Mouse (Mus musculus) inflammation-experienced regulatory T-cells, adult 6 months (primary cell): ENCODE measurements at regions not wholly inside any gene's neighbourhood (a gene's known extent, or its start where the extent isn't known, plus 50 kb on each side); places are given as distances from the start of the nearest gene placed in this dataset.

Experiments used
- ATAC-seq: one replicate; pipeline ENCODE4 v1.8.0; 2017

GRCm38 (mm10) chr16:93189412-93189811 lies 363.5 kb upstream of the Runx1 start:
- no peak for ATAC-seq

- no peak for ATAC-seq
Measured at GRCm38 (mm10) chr16:93186554-93186953, 360.6 kb upstream of the Runx1 start.

GRCm38 (mm10) chr16:93182656-93183055 lies 356.7 kb upstream of the Runx1 start:
- no peak for ATAC-seq

- no peak for ATAC-seq
Measured at GRCm38 (mm10) chr16:93181497-93181896, 355.5 kb upstream of the Runx1 start.

GRCm38 (mm10) chr16:93180213-93180612 lies 354.3 kb upstream of the Runx1 start:
- no peak for ATAC-seq

GRCm38 (mm10) chr16:93166667-93167066 lies 340.7 kb upstream of the Runx1 start:
- ATAC-seq = no peak

GRCm38 (mm10) chr16:93158526-93159226 lies 332.7 kb upstream of the Runx1 start:
- no peak for ATAC-seq

GRCm38 (mm10) chr16:93153545-93154329 lies 327.8 kb upstream of the Runx1 start:
- no peak for ATAC-seq

GRCm38 (mm10) chr16:93152765-93153489 lies 327.0 kb upstream of the Runx1 start:
- peak; percentile 58 for ATAC-seq

- ATAC-seq = no peak
Measured at GRCm38 (mm10) chr16:93152057-93152456, 326.1 kb upstream of the Runx1 start.

- no peak for ATAC-seq
Measured at GRCm38 (mm10) chr16:93151652-93152051, 325.7 kb upstream of the Runx1 start.

- no peak for ATAC-seq
Measured at GRCm38 (mm10) chr16:93150451-93150850, 324.5 kb upstream of the Runx1 start.

- no peak for ATAC-seq
Measured at GRCm38 (mm10) chr16:93147525-93148222, 321.7 kb upstream of the Runx1 start.

GRCm38 (mm10) chr16:93146812-93147211 lies 320.9 kb upstream of the Runx1 start:
- ATAC-seq = no peak

GRCm38 (mm10) chr16:93145617-93146016 lies 319.7 kb upstream of the Runx1 start:
- ATAC-seq = no peak

GRCm38 (mm10) chr16:93144033-93144432 lies 318.1 kb upstream of the Runx1 start:
- no peak for ATAC-seq

GRCm38 (mm10) chr16:93143164-93143563 lies 317.2 kb upstream of the Runx1 start:
- ATAC-seq = no peak

- no peak for ATAC-seq
Measured at GRCm38 (mm10) chr16:93141967-93142366, 316.0 kb upstream of the Runx1 start.

- no peak for ATAC-seq
Measured at GRCm38 (mm10) chr16:93140535-93141110, 314.7 kb upstream of the Runx1 start.

- no peak for ATAC-seq
Measured at GRCm38 (mm10) chr16:93137249-93137648, 311.3 kb upstream of the Runx1 start.

GRCm38 (mm10) chr16:93131404-93131803 lies 305.5 kb upstream of the Runx1 start:
- ATAC-seq = no peak

GRCm38 (mm10) chr16:93130622-93131021 lies 304.7 kb upstream of the Runx1 start:
- no peak for ATAC-seq
